Mouse (Mus musculus) midbrain, embryonic 16.5 days (tissue): Measurements from ENCODE around the gene Thrb. TPM values are rescaled to one million over a fixed set of nuclear protein-coding genes. Genes with fewer than 3 reads are reported as not detected.
A peak's percentile ranks its signal among the peaks of the same experiment; 100 is the strongest.

Experiments used
- ATAC-seq: fragments of 200-750 bp; cut with Nextera tagmentation; 2 replicates; pipeline ENCODE4 v1.8.0; 2017; ENCODE audit warnings: moderate TSS enrichment
- H3K27ac ChIP-seq: fragments of 300-500 bp; sonication (generic); 2 replicates; pipeline ENCODE4 v1.5.1; 2014; ENCODE audit warnings: mild to moderate bottlenecking, low read length, mixed read lengths
- H3K27me3 ChIP-seq: fragments of 300-500 bp; sonication (generic); 2 replicates; pipeline ENCODE4 v1.6.1; 2014; ENCODE audit warnings: low read depth, low read length, mixed read lengths; ENCODE audit not compliant: control insufficient read depth, insufficient read depth
- H3K36me3 ChIP-seq: fragments of 300-500 bp; sonication (generic); 2 replicates; pipeline ENCODE4 v1.6.1; 2014; ENCODE audit warnings: mild to moderate bottlenecking, low read length, moderate library complexity, mixed read lengths; ENCODE audit not compliant: control insufficient read depth, insufficient read depth
- H3K4me1 ChIP-seq: fragments of 300-500 bp; sonication (generic); 2 replicates; pipeline ENCODE4 v1.6.1; 2014; ENCODE audit warnings: mild to moderate bottlenecking, low read length, mixed read lengths; ENCODE audit not compliant: control insufficient read depth, insufficient read depth
- H3K4me2 ChIP-seq: fragments of 300-500 bp; sonication (generic); 2 replicates; pipeline ENCODE4 v1.6.1; 2014; ENCODE audit warnings: mild to moderate bottlenecking, low read length, mixed read lengths
- H3K4me3 ChIP-seq: fragments of 300-500 bp; sonication (generic); 2 replicates; pipeline ENCODE4 v1.5.1; 2014; ENCODE audit warnings: low read depth, mild to moderate bottlenecking, low read length, moderate library complexity, mixed read lengths
- H3K9ac ChIP-seq: fragments of 300-500 bp; sonication (generic); 2 replicates; pipeline ENCODE4 v1.6.1; 2014; ENCODE audit warnings: low read depth, low read length, mixed read lengths
- H3K9me3 ChIP-seq: fragments of 300-500 bp; sonication (generic); replicated peaks from 2 replicates; pipeline ENCODE4 v1.6.1; 2014; ENCODE audit warnings: mild to moderate bottlenecking, low read length, mixed read lengths; ENCODE audit not compliant: control insufficient read depth, poor library complexity, severe bottlenecking
- WGBS: fragments of 180-500 bp; shearing (Covaris S2); extraction: QIAGEN DNeasy Blood & Tissue Kit; methylation state at CpG from one replicate; pipeline ENCODE4 v1.1.7; 2014; 5-methylcytosine and 5-hydroxymethylcytosine counted together
- polyA plus RNA-seq: library from polyadenylated mRNA; unstranded; fragments of >200 nt; fragmentation: Nextera tagmentation; extraction: Ambion mirVana; gene quantifications from 2 replicates; pipeline ENCODE4 v1.2.1, GENCODE M21; 2015

Gene Thrb
- polyA plus RNA-seq, 1 experiment from 2014 or later: 2.9 TPM

GRCm38 (mm10) chr14:17954038-17954437 is 294.0 kb downstream of the Thrb start:
- WGBS: 78% methylated on average over 2 of the region's 2 CpGs
- H3K27me3 ChIP-seq: no peaks in the 10 kb centered on the region

GRCm38 (mm10) chr14:17959901-17960300 is 299.8 kb downstream of the Thrb start:
- no peak overlapping the region for H3K9ac ChIP-seq
- H3K36me3 ChIP-seq: no peaks in the 10 kb centered on the region
- WGBS: 27% methylated on average over 2 of the region's 2 CpGs
- no peak for ATAC-seq
- no peak overlapping the region for H3K4me3 ChIP-seq
- no peaks in the 10 kb centered on the region for H3K27me3 ChIP-seq
- no peak overlapping the region for H3K4me2 ChIP-seq
- H3K4me1 ChIP-seq: no peaks in the 10 kb centered on the region
- no peak overlapping the region for H3K27ac ChIP-seq
- H3K9me3 ChIP-seq: no peaks in the 10 kb centered on the region

More at GRCm38 (mm10) chr14:17954038-17954437, 294.0 kb downstream of the Thrb start:
- no peak overlapping the region for H3K27ac ChIP-seq
- H3K9ac ChIP-seq: no peak overlapping the region
- no peak for ATAC-seq
- H3K4me2 ChIP-seq: no peak overlapping the region
- no peaks in the 10 kb centered on the region for H3K36me3 ChIP-seq
- no peak overlapping the region for H3K4me3 ChIP-seq
- H3K9me3 ChIP-seq: no peaks in the 10 kb centered on the region
- no peaks in the 10 kb centered on the region for H3K4me1 ChIP-seq

- Histone ChIP-seq H3K27me3 (no peaks in the 10 kb centered on the region), H3K9ac (no peak overlapping the region), H3K4me3 (no peak overlapping the region), H3K4me1 (no peaks in the 10 kb centered on the region), H3K4me2 (no peak overlapping the region), H3K36me3 (no peaks in the 10 kb centered on the region), H3K27ac (no peak overlapping the region), H3K9me3 (no peaks in the 10 kb centered on the region)
- peak; percentile 85 for ATAC-seq
- WGBS: 42% methylated on average over 5 of the region's 5 CpGs
Measured at GRCm38 (mm10) chr14:17967117-17967726, 307.2 kb downstream of the Thrb start.

- Histone ChIP-seq H3K4me1 (no peaks in the 10 kb centered on the region), H3K4me3 (no peak overlapping the region), H3K27ac (no peak overlapping the region), H3K36me3 (no peaks in the 10 kb centered on the region), H3K9me3 (no peaks in the 10 kb centered on the region), H3K4me2 (no peak overlapping the region), H3K27me3 (no peaks in the 10 kb centered on the region), H3K9ac (no peak overlapping the region)
- 56% methylated on average over 4 of the region's 4 CpGs for WGBS
- ATAC-seq: peak; percentile 23; the same call in 1 of the 2 replicates
Measured at GRCm38 (mm10) chr14:17972132-17972531, 312.1 kb downstream of the Thrb start.

GRCm38 (mm10) chr14:17972665-17973064 is 312.6 kb downstream of the Thrb start:
- Histone ChIP-seq H3K27me3 (no peaks in the 10 kb centered on the region), H3K9ac (no peak overlapping the region), H3K27ac (no peak overlapping the region), H3K36me3 (no peaks in the 10 kb centered on the region), H3K4me2 (no peak overlapping the region), H3K9me3 (no peaks in the 10 kb centered on the region), H3K4me1 (no peaks in the 10 kb centered on the region), H3K4me3 (no peak overlapping the region)
- ATAC-seq: peak; percentile 73
- 74% methylated on average over 6 of the region's 6 CpGs for WGBS

- H3K4me1 ChIP-seq: no peaks in the 10 kb centered on the region
- ATAC-seq: no peak
- 75% methylated on average over 1 of the region's 1 CpGs for WGBS
- H3K4me3 ChIP-seq: no peak overlapping the region
- H3K27ac ChIP-seq: no peak overlapping the region
- no peak overlapping the region for H3K4me2 ChIP-seq
- no peak overlapping the region for H3K9ac ChIP-seq
- no peaks in the 10 kb centered on the region for H3K27me3 ChIP-seq
- H3K9me3 ChIP-seq: no peaks in the 10 kb centered on the region
- H3K36me3 ChIP-seq: no peaks in the 10 kb centered on the region
Measured at GRCm38 (mm10) chr14:17975786-17976185, 315.7 kb downstream of the Thrb start.

- no peaks in the 10 kb centered on the region for H3K27me3 ChIP-seq
- no peaks in the 10 kb centered on the region for H3K9me3 ChIP-seq
- H3K4me2 ChIP-seq: no peak overlapping the region
- no peak for ATAC-seq
- H3K36me3 ChIP-seq: no peaks in the 10 kb centered on the region
- H3K4me3 ChIP-seq: no peak overlapping the region
- H3K27ac ChIP-seq: no peak overlapping the region
- H3K9ac ChIP-seq: no peak overlapping the region
- no peaks in the 10 kb centered on the region for H3K4me1 ChIP-seq
Measured at GRCm38 (mm10) chr14:17978259-17978658, 318.2 kb downstream of the Thrb start.

- no peaks in the 10 kb centered on the region for H3K27me3 ChIP-seq
- WGBS: 75% methylated on average over 3 of the region's 3 CpGs
- no peaks in the 10 kb centered on the region for H3K36me3 ChIP-seq
- H3K4me1 ChIP-seq: no peaks in the 10 kb centered on the region
- H3K9me3 ChIP-seq: no peaks in the 10 kb centered on the region
- no peak for ATAC-seq
- H3K27ac ChIP-seq: no peak overlapping the region
- no peak overlapping the region for H3K9ac ChIP-seq
- H3K4me3 ChIP-seq: no peak overlapping the region
- H3K4me2 ChIP-seq: no peak overlapping the region
Measured at GRCm38 (mm10) chr14:17981258-17981657, 321.2 kb downstream of the Thrb start.

- Histone ChIP-seq H3K9me3 (no peaks in the 10 kb centered on the region), H3K27me3 (no peaks in the 10 kb centered on the region), H3K9ac (no peak overlapping the region), H3K4me1 (no peaks in the 10 kb centered on the region), H3K36me3 (no peaks in the 10 kb centered on the region), H3K4me2 (no peak overlapping the region), H3K27ac (no peak overlapping the region), H3K4me3 (no peak overlapping the region)
- whole genome bisulfite sequencing: 87% methylated on average over 5 of the region's 5 CpGs
- no peak for ATAC-seq
Measured at GRCm38 (mm10) chr14:17982017-17982416, 322.0 kb downstream of the Thrb start.
